Mouse (Mus musculus): ENCODE measurements around the gene Wscd2.
"Not testable (repeated sequence)": the region's sequence is repeated elsewhere in the genome, so short reads cannot be mapped to it uniquely, and the experiment has no call there.

The Wscd2 gene

GRCm38 (mm10) chr5:113583424-113584162 lies 93.5 kb downstream of the Wscd2 start:
- DNase-seq (ENCODE audit: low spot score), result no peak

GRCm38 (mm10) chr5:113584439-113584838 lies 94.3 kb downstream of the Wscd2 start:
- DNase-seq (ENCODE audit: low spot score), result peak; percentile 44

- not testable (repeated sequence) for DNase-seq (ENCODE audit: low spot score)
These were observed 95.7 kb downstream of the Wscd2 start for GRCm38 (mm10) chr5:113585619-113586457.

- not testable (repeated sequence) for DNase-seq (ENCODE audit: low spot score)
These were observed 96.3 kb downstream of the Wscd2 start for GRCm38 (mm10) chr5:113586458-113586849.

GRCm38 (mm10) chr5:113590010-113590640 lies 100.0 kb downstream of the Wscd2 start:
- no peak for DNase-seq (ENCODE audit: low spot score)

GRCm38 (mm10) chr5:113591166-113591565 lies 101.0 kb downstream of the Wscd2 start:
- no peak for DNase-seq (ENCODE audit: low spot score)

- peak; percentile 74 for DNase-seq (ENCODE audit: low spot score)
These were observed 101.7 kb downstream of the Wscd2 start for GRCm38 (mm10) chr5:113591751-113592230.

- DNase-seq (ENCODE audit: low spot score), result no peak
These were observed 104.0 kb downstream of the Wscd2 start for GRCm38 (mm10) chr5:113593911-113594705.

- DNase-seq (ENCODE audit: low spot score), result no peak
These were observed 106.1 kb downstream of the Wscd2 start for GRCm38 (mm10) chr5:113596252-113596651.

- no peak for DNase-seq (ENCODE audit: low spot score)
These were observed 106.7 kb downstream of the Wscd2 start for GRCm38 (mm10) chr5:113596780-113597353.

GRCm38 (mm10) chr5:113600181-113600580 lies 110.0 kb downstream of the Wscd2 start:
- DNase-seq (ENCODE audit: low spot score), result no peak

- DNase-seq (ENCODE audit: low spot score), result no peak
These were observed 110.7 kb downstream of the Wscd2 start for GRCm38 (mm10) chr5:113600803-113601202.

GRCm38 (mm10) chr5:113603471-113603870 lies 113.3 kb downstream of the Wscd2 start:
- no peak for DNase-seq (ENCODE audit: low spot score)

- no peak for DNase-seq (ENCODE audit: low spot score)
These were observed 114.6 kb downstream of the Wscd2 start for GRCm38 (mm10) chr5:113604758-113605157.

- DNase-seq (ENCODE audit: low spot score), result no peak
These were observed 116.0 kb downstream of the Wscd2 start for GRCm38 (mm10) chr5:113606121-113606520.

GRCm38 (mm10) chr5:113606961-113607785 lies 117.0 kb downstream of the Wscd2 start:
- no peak for DNase-seq (ENCODE audit: low spot score)

GRCm38 (mm10) chr5:113607941-113608431 lies 117.9 kb downstream of the Wscd2 start:
- peak; percentile 21 for DNase-seq (ENCODE audit: low spot score)

- no peak for DNase-seq (ENCODE audit: low spot score)
These were observed 118.4 kb downstream of the Wscd2 start for GRCm38 (mm10) chr5:113608511-113608910.

GRCm38 (mm10) chr5:113609891-113610290 lies 119.8 kb downstream of the Wscd2 start:
- DNase-seq (ENCODE audit: low spot score), result no peak

- no peak for DNase-seq (ENCODE audit: low spot score)
These were observed 120.4 kb downstream of the Wscd2 start for GRCm38 (mm10) chr5:113610490-113610889.

Data from embryo, embryonic 10 days (tissue).